Mouse (Mus musculus) cerebellum, adult 11-12 months (tissue): ENCODE results near the gene Gm20498.

Experiments used
- DNase-seq: peaks from one replicate; pipeline ENCODE4 v3.0.0; 2022

Gm20498 gene

DNA sequence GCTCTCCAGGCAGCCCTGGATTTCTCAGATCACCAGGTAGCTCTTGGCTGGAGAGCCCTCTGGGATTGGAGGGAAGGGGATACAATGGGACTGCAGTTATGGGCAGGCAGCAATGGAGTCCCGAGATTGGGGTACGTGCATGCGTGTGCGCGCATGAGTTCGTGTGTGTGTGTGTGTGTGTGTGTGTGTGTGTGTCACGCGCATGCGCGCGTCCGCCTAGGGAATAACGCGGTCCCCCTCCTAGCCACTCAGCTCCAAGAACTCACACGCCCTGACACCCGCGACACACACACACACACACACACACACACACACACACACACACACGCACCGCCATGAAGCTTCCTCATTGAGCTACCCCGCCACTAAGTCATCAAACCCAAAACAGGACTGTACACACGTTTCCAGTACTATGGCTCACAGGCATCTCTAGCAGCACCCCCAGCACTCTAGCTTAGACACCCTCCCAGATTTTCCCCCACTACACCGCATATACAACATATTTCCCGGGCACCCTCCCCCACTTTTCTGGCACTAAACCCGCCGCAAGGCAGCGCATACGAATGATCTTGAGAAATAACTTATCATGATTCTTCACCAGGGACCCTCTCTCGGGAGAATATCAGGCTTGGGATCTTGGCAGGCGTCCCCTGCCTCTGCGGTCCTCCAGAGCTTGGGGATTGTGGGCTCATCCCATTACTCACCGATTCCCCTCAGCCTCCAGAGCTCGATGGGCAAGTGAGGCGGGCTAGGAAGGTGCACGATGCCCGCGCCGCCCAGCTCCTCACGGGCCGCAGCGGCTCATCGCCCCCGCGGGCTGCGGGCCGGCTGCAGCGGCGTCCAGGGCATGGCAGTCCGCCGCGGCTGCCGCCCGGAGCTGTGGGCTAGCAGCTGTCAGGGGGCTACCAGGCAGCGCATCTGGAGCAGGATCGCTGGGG is 200.5 kb downstream of the Gm20498 start:
- peak; percentile 84 for DNase-seq

DNA sequence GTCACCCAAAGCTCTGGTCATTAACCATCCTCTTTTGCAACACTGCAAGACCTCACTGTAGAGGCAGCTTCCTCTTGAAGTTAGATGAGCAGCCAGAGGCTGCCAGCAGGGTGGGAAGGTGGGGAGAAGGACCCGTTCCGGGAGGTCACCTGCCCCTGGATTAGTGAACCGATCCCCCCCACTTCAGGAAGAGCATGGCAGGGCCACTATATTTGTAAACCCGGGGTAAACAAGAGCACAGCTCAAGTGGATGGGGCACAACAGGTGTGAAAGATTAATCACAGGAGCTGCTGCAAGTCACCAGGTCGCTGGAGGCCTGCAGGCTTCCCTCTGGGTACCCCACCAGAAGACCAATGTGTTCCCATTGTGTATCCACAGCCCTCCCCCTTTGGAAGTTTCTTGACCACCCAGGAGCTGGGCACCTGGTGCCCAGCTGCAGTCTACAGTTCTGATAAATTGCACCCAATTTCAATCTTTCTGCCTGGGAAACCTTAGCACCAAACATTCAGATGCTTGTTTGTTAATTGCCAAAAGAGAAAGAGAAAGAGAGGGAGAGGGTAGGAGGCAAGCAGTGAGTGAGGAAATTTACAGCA is 201.6 kb downstream of the Gm20498 start:
- DNase-seq: no peak

DNA sequence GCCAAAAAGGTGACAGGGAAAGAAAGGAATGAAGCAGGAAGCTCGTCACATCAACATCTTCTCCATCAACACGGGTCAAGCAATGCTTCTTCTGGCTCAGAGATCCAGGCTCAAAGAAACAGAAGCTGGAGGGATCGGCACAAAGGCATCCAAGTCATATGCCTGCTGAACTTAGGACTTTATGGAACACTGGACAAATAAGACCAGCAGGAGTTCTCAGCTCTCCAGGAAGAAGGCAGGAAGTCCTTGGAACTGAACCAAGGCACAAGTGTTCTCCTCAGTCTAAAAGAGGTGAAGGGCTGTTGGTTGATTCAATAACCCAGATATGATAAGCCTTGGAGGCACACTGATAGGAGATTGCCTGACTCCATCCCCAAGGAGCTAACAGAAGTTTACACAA is 207.7 kb downstream of the Gm20498 start:
- DNase-seq: no peak

DNA sequence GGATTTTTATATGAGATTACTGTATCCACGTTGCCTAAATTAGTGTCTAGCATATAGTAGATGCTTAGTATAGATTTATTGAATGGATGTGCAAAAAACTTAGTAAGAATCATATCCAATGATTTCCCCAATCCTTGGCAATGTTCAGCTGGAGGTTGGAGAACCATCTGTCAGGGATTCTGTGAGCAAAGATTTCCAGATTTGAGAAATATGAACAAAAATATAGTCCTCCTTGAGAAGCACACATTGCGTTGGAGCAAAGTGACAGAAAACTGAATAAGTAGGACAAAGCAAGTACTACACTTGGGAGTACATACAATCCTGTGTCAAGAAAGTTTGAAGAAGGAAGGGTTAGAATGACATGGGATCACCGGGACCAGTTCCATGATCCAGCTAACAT is 208.6 kb downstream of the Gm20498 start:
- DNase-seq: no peak

DNA sequence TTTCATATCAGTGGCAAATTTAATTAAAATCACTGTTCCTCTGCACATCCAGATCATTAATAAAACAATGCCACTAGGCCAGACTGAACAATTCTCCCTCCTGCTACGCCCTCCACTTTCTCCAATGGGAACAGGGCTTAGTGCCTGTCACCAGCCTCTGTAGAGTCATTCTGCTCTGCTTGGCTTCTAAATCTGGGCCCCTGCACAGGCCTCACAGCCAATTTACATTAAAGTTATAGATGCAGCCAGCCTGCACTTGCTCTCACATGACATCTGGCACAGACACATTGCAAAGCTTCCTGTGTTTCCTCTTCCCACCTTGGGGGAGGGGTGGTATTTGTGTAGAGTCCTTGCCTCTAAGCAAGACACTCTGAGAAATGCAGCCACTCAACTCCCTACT is 211.7 kb downstream of the Gm20498 start:
- no peak for DNase-seq

DNA sequence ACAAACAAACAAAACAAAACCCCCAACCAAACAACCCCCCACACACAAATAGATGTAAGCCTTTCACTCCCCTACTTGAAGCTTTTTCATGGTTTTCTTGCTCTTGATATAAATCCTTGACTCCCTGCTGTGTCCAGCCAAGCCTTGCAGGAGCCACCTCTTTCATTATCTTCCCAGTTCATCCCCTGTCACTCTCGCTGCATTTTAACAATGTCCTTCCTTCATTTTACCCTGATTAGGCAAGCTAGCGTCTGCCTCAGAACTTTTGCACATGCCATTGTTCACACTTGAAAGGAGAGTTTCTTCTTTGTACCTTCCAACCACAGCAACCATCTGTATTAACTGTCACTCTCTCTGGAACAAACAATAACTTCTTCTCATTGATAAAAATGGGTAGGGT is 214.9 kb downstream of the Gm20498 start:
- no peak for DNase-seq

DNA sequence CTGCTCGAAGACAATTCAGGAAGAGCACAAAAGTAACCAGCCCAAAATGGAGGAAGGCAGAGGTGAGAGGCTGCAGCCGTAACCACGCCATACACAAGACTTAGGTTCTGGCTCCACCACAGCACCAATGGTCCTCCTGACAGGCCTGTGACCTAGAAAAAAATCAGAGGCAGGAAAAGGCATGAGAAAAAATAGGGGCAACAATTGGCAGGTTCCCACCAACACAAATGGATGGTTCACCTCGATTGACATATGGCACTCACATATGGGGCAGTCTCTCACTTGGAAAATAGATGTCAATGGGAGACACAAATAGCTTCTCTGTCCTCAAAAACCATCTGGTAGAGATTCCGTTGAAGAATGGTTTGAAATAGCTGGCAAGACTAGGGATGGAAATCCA is 216.8 kb downstream of the Gm20498 start:
- DNase-seq: peak; percentile 90
